Mouse (Mus musculus): ENCODE results near the gene Nmur1. TPM values are rescaled to one million over a fixed set of nuclear protein-coding genes. Genes with fewer than 3 reads are reported as not detected.
A peak's percentile ranks its signal among the peaks of the same experiment; 100 is the strongest.

Gene Nmur1
- polyA plus RNA-seq, 1 experiment from 2014 or later: not detected

- H3K36me3 ChIP-seq (ENCODE audit: control insufficient read depth, insufficient read depth, low read length): no peaks in the 10 kb centered on the region
- no peak for ATAC-seq (replicated peaks; ENCODE audit: insufficient number of reproducible peaks, low FRiP score, low TSS enrichment)
- H3K9me3 ChIP-seq (replicated peaks; ENCODE audit: control insufficient read depth, low read length): no peaks in the 10 kb centered on the region
- no peaks in the 10 kb centered on the region for H3K27me3 ChIP-seq (ENCODE audit: control insufficient read depth, insufficient read depth, low read length)
- no peak overlapping the region for H3K9ac ChIP-seq (ENCODE audit: low read depth, low read length)
- no peak overlapping the region for H3K27ac ChIP-seq (ENCODE audit: low read depth, low read length)
- H3K4me3 ChIP-seq (ENCODE audit: low read depth, low read length): no peak overlapping the region
- WGBS (ENCODE audit: insufficient replicate concordance): 67% methylated on average over 1 of the region's 1 CpGs
- H3K4me2 ChIP-seq: no peak overlapping the region
- no peaks in the 10 kb centered on the region for H3K4me1 ChIP-seq (ENCODE audit: control insufficient read depth, insufficient read depth, low read length)
Observed at GRCm38 (mm10) chr1:86424336-86424735, 1.7 kb downstream of the Nmur1 start.

- no peaks in the 10 kb centered on the region for H3K36me3 ChIP-seq (ENCODE audit: control insufficient read depth, insufficient read depth, low read length)
- no peak overlapping the region for H3K9ac ChIP-seq (ENCODE audit: low read depth, low read length)
- 69% methylated on average over 5 of the region's 5 CpGs for WGBS (ENCODE audit: insufficient replicate concordance)
- H3K4me3 ChIP-seq (ENCODE audit: low read depth, low read length): no peak overlapping the region
- no peak for ATAC-seq (replicated peaks; ENCODE audit: insufficient number of reproducible peaks, low FRiP score, low TSS enrichment)
- no peak overlapping the region for H3K27ac ChIP-seq (ENCODE audit: low read depth, low read length)
- H3K4me1 ChIP-seq (ENCODE audit: control insufficient read depth, insufficient read depth, low read length): no peaks in the 10 kb centered on the region
- no peaks in the 10 kb centered on the region for H3K9me3 ChIP-seq (replicated peaks; ENCODE audit: control insufficient read depth, low read length)
- no peaks in the 10 kb centered on the region for H3K27me3 ChIP-seq (ENCODE audit: control insufficient read depth, insufficient read depth, low read length)
- no peak overlapping the region for H3K4me2 ChIP-seq
Observed at GRCm38 (mm10) chr1:86423879-86424278, 2.1 kb downstream of the Nmur1 start.

GRCm38 (mm10) chr1:86421007-86421406 is 5.0 kb downstream of the Nmur1 start:
- Histone ChIP-seq H3K36me3 (ENCODE audit: control insufficient read depth, insufficient read depth, low read length) (no peaks in the 10 kb centered on the region), H3K4me1 (ENCODE audit: control insufficient read depth, insufficient read depth, low read length) (no peaks in the 10 kb centered on the region), H3K4me2 (no peak overlapping the region), H3K4me3 (ENCODE audit: low read depth, low read length) (no peak overlapping the region), H3K9ac (ENCODE audit: low read depth, low read length) (no peak overlapping the region), H3K27me3 (ENCODE audit: control insufficient read depth, insufficient read depth, low read length) (no peaks in the 10 kb centered on the region), H3K27ac (ENCODE audit: low read depth, low read length) (no peak overlapping the region), H3K9me3 (replicated peaks; ENCODE audit: control insufficient read depth, low read length) (no peaks in the 10 kb centered on the region)
- no peak for ATAC-seq (replicated peaks; ENCODE audit: insufficient number of reproducible peaks, low FRiP score, low TSS enrichment)
- WGBS (ENCODE audit: insufficient replicate concordance): 45% methylated on average over 10 of the region's 10 CpGs

GRCm38 (mm10) chr1:86416321-86416720 is 9.7 kb downstream of the Nmur1 start:
- no peaks in the 10 kb centered on the region for H3K36me3 ChIP-seq (ENCODE audit: control insufficient read depth, insufficient read depth, low read length)
- H3K4me1 ChIP-seq (ENCODE audit: control insufficient read depth, insufficient read depth, low read length): no peaks in the 10 kb centered on the region
- no peaks in the 10 kb centered on the region for H3K27me3 ChIP-seq (ENCODE audit: control insufficient read depth, insufficient read depth, low read length)
- no peak overlapping the region for H3K27ac ChIP-seq (ENCODE audit: low read depth, low read length)
- no peak overlapping the region for H3K4me2 ChIP-seq
- no peak for ATAC-seq (replicated peaks; ENCODE audit: insufficient number of reproducible peaks, low FRiP score, low TSS enrichment)
- WGBS (ENCODE audit: insufficient replicate concordance): 58% methylated on average over 6 of the region's 6 CpGs
- no peak overlapping the region for H3K9ac ChIP-seq (ENCODE audit: low read depth, low read length)
- H3K4me3 ChIP-seq (ENCODE audit: low read depth, low read length): no peak overlapping the region
- no peaks in the 10 kb centered on the region for H3K9me3 ChIP-seq (replicated peaks; ENCODE audit: control insufficient read depth, low read length)

GRCm38 (mm10) chr1:86415612-86416184 is 10.3 kb downstream of the Nmur1 start:
- Histone ChIP-seq H3K9ac (ENCODE audit: low read depth, low read length) (no peak overlapping the region), H3K9me3 (replicated peaks; ENCODE audit: control insufficient read depth, low read length) (no peaks in the 10 kb centered on the region), H3K4me2 (no peak overlapping the region), H3K36me3 (ENCODE audit: control insufficient read depth, insufficient read depth, low read length) (no peaks in the 10 kb centered on the region), H3K4me3 (ENCODE audit: low read depth, low read length) (no peak overlapping the region), H3K27ac (ENCODE audit: low read depth, low read length) (no peak overlapping the region), H3K27me3 (ENCODE audit: control insufficient read depth, insufficient read depth, low read length) (no peaks in the 10 kb centered on the region), H3K4me1 (ENCODE audit: control insufficient read depth, insufficient read depth, low read length) (no peaks in the 10 kb centered on the region)
- peak; percentile 46; the same call in 1 of the 2 replicates for ATAC-seq (replicated peaks; ENCODE audit: insufficient number of reproducible peaks, low FRiP score, low TSS enrichment)
- 63% methylated on average over 7 of the region's 7 CpGs for WGBS (ENCODE audit: insufficient replicate concordance)

- Histone ChIP-seq H3K27ac (ENCODE audit: low read depth, low read length) (no peak overlapping the region), H3K9ac (ENCODE audit: low read depth, low read length) (no peak overlapping the region), H3K4me3 (ENCODE audit: low read depth, low read length) (no peak overlapping the region), H3K4me2 (no peak overlapping the region), H3K9me3 (replicated peaks; ENCODE audit: control insufficient read depth, low read length) (no peaks in the 10 kb centered on the region), H3K4me1 (ENCODE audit: control insufficient read depth, insufficient read depth, low read length) (no peaks in the 10 kb centered on the region), H3K27me3 (ENCODE audit: control insufficient read depth, insufficient read depth, low read length) (no peaks in the 10 kb centered on the region), H3K36me3 (ENCODE audit: control insufficient read depth, insufficient read depth, low read length) (no peaks in the 10 kb centered on the region)
- 63% methylated on average over 2 of the region's 2 CpGs for WGBS (ENCODE audit: insufficient replicate concordance)
- no peak for ATAC-seq (replicated peaks; ENCODE audit: insufficient number of reproducible peaks, low FRiP score, low TSS enrichment)
Observed at GRCm38 (mm10) chr1:86415144-86415543, 10.9 kb downstream of the Nmur1 start.

- no peak for ATAC-seq (replicated peaks; ENCODE audit: insufficient number of reproducible peaks, low FRiP score, low TSS enrichment)
- 78% methylated on average over 5 of the region's 5 CpGs for WGBS (ENCODE audit: insufficient replicate concordance)
- no peaks in the 10 kb centered on the region for H3K27me3 ChIP-seq (ENCODE audit: control insufficient read depth, insufficient read depth, low read length)
Observed at GRCm38 (mm10) chr1:86414715-86415114, 11.3 kb downstream of the Nmur1 start.

GRCm38 (mm10) chr1:86409476-86409875 is 16.6 kb downstream of the Nmur1 start:
- H3K9ac ChIP-seq (ENCODE audit: low read depth, low read length): no peak overlapping the region
- H3K27me3 ChIP-seq (ENCODE audit: control insufficient read depth, insufficient read depth, low read length): no peaks in the 10 kb centered on the region
- no peak overlapping the region for H3K27ac ChIP-seq (ENCODE audit: low read depth, low read length)
- no peaks in the 10 kb centered on the region for H3K9me3 ChIP-seq (replicated peaks; ENCODE audit: control insufficient read depth, low read length)
- H3K4me3 ChIP-seq (ENCODE audit: low read depth, low read length): no peak overlapping the region
- H3K36me3 ChIP-seq (ENCODE audit: control insufficient read depth, insufficient read depth, low read length): no peaks in the 10 kb centered on the region
- H3K4me2 ChIP-seq: no peak overlapping the region
- H3K4me1 ChIP-seq (ENCODE audit: control insufficient read depth, insufficient read depth, low read length): no peaks in the 10 kb centered on the region
- WGBS (ENCODE audit: insufficient replicate concordance): 100% methylated on average over 2 of the region's 2 CpGs
- ATAC-seq (replicated peaks; ENCODE audit: insufficient number of reproducible peaks, low FRiP score, low TSS enrichment): no peak

More at GRCm38 (mm10) chr1:86414715-86415114, 11.3 kb downstream of the Nmur1 start:
- H3K27ac ChIP-seq (ENCODE audit: low read depth, low read length): no peak overlapping the region
- no peaks in the 10 kb centered on the region for H3K4me1 ChIP-seq (ENCODE audit: control insufficient read depth, insufficient read depth, low read length)
- no peaks in the 10 kb centered on the region for H3K36me3 ChIP-seq (ENCODE audit: control insufficient read depth, insufficient read depth, low read length)
- H3K4me2 ChIP-seq: no peak overlapping the region
- no peaks in the 10 kb centered on the region for H3K9me3 ChIP-seq (replicated peaks; ENCODE audit: control insufficient read depth, low read length)
- H3K4me3 ChIP-seq (ENCODE audit: low read depth, low read length): no peak overlapping the region
- no peak overlapping the region for H3K9ac ChIP-seq (ENCODE audit: low read depth, low read length)

- no peaks in the 10 kb centered on the region for H3K4me1 ChIP-seq (ENCODE audit: control insufficient read depth, insufficient read depth, low read length)
- no peak overlapping the region for H3K4me3 ChIP-seq (ENCODE audit: low read depth, low read length)
- no peak overlapping the region for H3K9ac ChIP-seq (ENCODE audit: low read depth, low read length)
- no peak overlapping the region for H3K4me2 ChIP-seq
- H3K36me3 ChIP-seq (ENCODE audit: control insufficient read depth, insufficient read depth, low read length): no peaks in the 10 kb centered on the region
- H3K27me3 ChIP-seq (ENCODE audit: control insufficient read depth, insufficient read depth, low read length): no peaks in the 10 kb centered on the region
- WGBS (ENCODE audit: insufficient replicate concordance): 72% methylated on average over 10 of the region's 10 CpGs
- ATAC-seq (replicated peaks; ENCODE audit: insufficient number of reproducible peaks, low FRiP score, low TSS enrichment): no peak
- no peak overlapping the region for H3K27ac ChIP-seq (ENCODE audit: low read depth, low read length)
- no peaks in the 10 kb centered on the region for H3K9me3 ChIP-seq (replicated peaks; ENCODE audit: control insufficient read depth, low read length)
Observed at GRCm38 (mm10) chr1:86408515-86408914, 17.5 kb downstream of the Nmur1 start.

Measured in heart, embryonic 11.5 days (tissue).